Mouse (Mus musculus): ENCODE data around the gene Wasf2.
"Not testable (repeated sequence)": the region's sequence is repeated elsewhere in the genome, so short reads cannot be mapped to it uniquely, and the experiment has no call there.

The Wasf2 gene

DNA sequence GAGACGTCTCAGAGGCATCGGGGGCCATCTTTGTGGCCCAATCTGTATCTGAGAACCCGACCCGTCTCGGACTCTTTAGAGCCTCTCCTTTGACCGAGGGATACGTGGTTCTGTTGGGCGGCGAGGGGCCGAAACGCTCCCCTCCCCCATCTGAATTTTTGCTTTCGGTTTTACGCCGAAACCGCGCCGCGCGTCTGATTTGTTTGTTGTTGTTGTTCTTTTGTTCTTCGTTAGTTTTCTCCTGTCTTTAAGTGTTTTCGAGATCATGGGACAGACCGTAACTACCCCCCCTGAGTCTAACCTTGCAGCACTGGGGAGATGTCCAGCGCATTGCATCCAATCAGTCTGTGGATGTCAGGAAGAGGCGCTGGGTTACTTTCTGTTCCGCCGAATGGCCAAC is 33.6 kb upstream of the Wasf2 start:
- not testable (repeated sequence) for DNase-seq (ENCODE audit: low spot score)

DNA sequence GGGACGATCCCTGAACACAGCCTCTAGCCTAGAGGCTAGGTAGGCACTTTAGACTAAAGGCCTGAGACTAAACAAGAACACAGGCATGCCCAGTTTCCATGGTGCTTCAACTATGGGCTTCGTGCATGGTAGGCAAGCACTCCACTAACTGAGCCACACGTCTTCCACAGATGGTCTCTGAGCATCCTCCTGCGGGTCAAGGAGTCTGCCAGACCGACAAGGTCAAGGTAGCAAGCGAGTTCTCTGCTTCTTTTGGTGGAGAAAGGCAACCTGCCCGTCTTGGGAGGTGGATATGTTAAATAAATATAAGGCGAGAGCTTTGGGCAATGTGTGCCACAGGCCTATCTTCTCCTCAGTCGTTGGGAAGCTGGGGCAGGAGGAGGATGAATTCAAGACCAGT is 28.6 kb upstream of the Wasf2 start:
- DNase-seq (ENCODE audit: low spot score), result no peak

DNA sequence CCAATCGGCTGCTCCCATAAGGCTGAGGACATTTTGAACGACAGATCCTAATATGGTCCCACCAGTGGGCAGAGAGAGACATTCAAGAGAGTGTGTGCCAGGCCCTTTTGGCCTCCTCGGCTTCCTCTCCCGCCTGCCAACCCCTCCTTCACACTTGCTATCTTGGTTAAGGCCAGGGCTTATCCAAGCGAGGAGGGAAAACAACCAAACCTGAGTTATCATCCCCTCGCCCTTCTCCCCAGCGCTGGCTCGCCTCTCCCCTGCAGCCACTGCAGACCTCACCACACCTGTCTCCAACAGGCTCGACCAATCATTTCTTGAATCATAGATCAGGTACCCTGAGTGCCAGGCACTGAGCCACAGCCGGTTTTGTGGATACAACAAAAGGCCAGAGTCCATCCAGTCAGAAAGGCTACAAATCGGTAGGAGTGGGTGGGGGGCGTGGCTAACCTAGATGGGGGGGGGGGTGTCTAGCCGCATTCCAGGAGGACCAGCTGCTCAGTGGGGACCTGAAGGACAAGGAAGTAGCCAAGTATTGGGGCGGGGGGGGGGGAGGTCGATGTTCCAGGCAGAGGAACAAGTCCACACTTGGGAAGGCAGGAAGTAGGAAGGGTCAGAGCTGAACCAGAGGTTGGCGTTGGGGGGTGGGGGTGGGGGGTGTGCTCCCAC is 26.6 kb upstream of the Wasf2 start:
- DNase-seq (ENCODE audit: low spot score), result peak; percentile 60

DNA sequence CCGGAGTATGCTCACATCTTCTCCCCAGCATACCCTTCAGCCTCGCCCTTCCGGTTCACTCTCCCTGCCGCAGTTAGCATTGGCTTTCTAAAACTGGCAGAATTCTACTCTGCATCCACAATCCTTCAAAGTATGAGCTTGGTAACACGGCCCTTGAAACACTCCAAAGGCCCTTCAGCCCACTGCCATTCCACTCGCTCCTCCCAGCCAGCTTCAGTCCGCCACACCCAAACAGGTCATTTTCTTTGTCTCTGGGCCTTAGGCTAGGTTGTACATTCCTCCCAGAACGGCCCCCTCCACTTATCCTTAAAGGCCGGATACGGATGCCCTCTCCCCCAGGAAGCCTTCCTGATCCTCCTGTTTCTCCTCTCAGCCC is 26.1 kb upstream of the Wasf2 start:
- DNase-seq (ENCODE audit: low spot score), result no peak

DNA sequence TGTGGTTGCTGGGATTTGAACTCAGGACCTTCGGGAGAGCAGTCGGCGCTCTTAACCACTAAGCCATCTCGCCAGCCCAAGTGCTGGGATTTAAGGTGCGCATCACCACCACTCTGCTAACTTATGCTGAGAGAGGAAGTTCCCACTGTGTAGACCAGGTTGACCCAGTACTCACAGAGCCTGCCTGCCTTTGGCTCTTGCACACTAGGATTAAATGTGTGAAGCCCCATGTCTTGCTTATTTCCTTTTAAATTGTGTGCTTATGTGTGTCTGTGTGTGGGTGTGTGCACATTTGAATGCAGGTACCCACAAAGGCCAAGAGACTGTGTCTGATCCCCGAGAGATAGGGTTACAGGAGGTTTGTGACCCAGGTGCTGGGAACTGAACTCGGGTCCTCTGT is 23.6 kb upstream of the Wasf2 start:
- no peak for DNase-seq (ENCODE audit: low spot score)

DNA sequence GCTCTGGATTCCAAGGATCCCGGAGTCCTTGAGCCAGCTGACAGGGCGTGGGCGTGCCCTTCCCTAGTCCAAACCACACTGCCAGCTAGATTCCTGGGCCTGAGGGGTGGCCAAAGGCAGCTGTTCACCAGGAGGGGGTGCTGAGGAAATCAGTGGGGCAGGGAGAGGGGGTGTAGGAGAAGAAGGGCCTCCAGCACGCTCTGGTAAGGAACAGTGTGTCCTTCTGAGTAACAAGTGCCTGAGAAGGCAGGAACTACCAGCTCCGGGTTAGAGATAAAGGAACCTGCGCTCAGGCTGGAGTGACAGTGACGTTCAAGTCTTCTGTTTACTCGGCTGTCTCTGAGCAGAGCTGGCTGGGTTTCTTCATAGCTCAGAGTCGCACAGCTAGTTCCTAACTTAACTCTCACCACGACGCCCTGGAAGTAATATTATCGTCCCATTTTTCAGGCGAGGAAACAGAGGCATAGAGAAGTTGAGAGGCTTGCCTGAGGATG is 22.5 kb upstream of the Wasf2 start:
- DNase-seq (ENCODE audit: low spot score), result peak; percentile 70

DNA sequence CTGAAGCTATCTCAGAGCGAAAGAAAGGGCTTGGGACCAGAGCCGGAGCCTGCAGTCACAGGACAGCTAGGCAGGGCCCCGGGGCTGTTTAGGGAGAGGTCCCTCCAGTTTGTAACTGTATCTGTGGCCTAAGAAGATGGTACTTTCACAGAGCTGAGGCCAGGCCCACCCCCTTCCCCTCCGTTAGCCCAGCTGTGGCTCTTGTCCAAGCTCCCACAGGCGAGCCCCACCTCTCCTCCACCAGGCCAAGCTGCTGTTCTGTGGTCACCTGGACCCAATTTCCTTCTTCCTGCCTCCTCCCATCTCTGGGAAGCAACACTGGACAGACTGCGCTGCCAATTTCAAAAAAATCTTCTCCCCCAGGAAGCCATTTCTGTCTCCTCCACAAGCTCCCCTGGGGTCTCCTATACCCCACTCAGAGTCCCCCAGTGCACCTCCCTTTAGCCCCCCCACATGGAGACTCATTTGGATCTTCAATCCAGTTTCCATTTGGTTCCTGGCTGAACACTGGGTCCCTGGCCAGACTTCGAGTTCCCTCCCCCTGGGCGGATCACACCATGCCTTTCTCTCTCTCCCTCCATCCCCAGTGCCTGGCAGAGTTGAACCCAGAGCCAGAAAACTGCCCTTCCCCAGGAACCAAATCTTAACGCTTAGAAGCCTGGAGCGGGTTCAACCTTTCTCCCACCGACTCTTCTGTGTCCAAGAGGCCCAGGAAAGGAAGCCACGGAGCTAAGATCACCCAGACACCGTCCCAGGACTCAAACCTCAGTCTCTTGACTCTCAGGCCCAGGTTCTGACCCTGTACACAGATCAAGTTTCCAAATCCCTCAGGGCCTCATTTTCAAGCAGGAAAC is 21.6 kb upstream of the Wasf2 start:
- DNase-seq (ENCODE audit: low spot score), result no peak

DNA sequence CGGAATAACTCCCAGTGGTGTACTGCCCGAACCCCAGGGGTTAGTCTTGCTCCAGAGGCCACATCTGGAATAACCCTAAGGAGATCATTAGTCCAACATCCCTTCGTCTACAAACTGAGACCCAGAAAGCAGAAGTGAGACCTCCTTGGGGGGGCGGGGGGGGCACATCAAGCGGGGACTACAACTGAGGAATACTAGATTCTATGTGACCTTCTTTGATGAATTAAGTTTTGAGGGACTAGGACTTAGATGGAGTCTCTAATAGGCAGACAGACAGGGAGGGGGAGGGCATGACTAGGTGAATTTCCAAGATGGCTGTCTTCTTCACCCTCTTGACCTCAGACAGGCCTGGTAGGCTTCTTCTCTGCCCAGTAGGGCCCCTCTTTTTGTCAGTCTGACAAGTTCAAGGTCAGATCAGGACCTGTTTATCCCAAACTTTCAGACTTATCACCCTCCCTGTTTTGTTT is 20.9 kb upstream of the Wasf2 start:
- DNase-seq (ENCODE audit: low spot score), result no peak

DNA sequence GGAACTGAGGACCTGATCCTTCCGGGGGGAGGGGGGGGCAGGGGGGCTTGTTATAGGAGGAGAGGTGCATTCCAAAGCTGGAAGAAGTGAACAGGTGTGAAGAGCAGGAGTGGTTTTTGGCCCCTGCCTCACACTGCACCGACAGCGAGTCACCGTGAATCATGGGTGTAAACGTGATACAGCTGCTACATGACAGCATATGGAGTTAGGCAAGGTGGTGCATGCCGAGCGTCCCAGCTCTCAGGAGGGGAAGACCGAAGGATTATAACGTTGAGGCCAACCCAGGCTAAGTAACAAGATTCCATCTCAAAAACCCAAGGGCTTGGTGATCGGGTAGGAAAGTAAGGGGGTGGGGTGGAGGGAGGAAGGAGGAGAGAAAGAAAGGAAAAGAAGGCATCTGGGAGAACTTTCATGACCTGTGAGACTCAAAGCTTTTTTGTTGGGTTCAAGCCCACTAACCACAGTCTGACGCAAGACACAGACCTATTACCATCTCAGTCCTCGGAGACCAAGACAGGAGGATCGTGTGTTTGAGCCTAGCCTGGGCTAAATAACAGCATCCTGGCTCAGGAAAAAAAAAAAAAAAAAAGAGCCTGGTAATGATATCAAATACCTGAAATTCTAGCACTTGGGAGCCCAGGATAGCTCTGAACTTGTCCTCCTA is 18.0 kb upstream of the Wasf2 start:
- DNase-seq (ENCODE audit: low spot score), result no peak

DNA sequence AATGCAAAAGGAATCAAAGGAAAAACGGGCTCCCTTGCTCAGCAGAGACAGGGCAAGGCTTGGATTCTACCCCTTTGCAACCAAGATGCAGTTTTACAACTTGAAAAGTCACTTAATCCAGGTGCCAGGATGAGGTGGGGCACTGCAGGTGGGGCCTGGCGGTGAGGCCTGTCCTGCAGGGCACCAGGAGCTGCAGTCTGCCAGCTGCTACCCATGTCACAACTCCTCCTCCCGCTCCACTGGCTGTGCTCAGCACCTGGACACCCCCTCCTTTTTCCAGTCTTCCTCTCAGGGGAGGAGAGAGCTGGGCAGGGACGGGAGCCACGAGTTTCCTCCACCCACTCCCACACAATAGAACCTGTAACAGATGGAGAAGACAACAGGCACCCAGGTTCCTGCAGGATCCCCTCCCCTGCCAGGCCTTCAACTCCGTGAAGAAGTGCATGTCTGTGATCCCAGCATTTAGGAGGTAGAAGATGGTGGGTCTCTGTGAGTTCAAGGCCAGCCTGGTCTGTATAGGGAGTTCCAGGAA is 16.9 kb upstream of the Wasf2 start:
- no peak for DNase-seq (ENCODE audit: low spot score)

DNA sequence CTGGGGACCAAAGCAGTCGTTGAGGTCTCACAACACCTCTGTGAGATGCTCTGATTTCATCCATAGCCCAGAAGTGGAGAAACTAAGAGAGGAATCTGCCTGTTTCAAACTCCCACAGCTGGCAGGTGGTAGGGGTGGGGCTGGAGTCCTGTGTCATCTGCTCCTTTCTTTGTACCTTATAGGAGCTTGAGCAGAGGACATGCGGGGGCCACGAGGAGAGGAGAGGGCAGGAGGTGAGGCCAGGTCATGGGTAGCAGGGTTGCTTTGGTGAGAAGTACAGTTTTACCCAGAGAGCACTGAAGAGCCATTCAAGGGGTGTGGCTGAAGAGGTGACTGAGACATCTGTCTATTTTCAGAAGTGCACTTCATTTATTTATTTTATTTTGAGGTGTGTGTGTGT is 15.5 kb upstream of the Wasf2 start:
- DNase-seq (ENCODE audit: low spot score), result no peak

DNA sequence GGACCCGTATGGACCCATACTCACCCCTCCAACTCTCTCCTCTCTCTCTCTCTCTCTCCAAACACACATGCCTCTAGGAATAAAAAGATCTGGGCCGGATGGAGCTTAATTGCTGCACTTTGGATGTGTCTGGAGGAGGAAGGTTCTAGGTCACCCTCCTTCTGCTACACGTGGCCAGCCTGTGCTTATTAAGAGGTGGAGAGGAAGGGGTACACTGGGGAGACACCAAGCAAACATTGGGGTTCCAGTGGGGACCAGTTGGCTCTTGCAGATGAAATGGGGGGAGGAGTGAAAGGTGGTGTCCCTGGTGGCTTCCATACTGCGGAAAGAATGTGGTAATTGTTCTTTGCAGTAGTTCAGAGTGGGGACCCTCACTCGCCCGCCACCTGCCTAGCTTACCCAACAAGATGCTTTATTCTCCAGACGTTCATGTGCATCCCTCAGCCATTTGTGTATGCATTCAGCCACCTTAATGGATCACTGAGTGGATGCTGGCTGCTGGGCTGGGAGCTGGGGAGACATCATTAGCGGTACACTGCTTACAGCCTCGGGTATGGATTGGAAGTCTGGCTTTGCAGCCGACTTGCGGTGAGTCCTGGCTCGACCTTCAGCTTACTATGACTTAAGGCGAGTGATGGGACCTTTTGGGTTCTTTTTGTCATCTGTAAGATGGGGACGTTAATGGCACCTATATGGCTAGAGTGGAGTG is 14.4 kb upstream of the Wasf2 start:
- no peak for DNase-seq (ENCODE audit: low spot score)

DNA sequence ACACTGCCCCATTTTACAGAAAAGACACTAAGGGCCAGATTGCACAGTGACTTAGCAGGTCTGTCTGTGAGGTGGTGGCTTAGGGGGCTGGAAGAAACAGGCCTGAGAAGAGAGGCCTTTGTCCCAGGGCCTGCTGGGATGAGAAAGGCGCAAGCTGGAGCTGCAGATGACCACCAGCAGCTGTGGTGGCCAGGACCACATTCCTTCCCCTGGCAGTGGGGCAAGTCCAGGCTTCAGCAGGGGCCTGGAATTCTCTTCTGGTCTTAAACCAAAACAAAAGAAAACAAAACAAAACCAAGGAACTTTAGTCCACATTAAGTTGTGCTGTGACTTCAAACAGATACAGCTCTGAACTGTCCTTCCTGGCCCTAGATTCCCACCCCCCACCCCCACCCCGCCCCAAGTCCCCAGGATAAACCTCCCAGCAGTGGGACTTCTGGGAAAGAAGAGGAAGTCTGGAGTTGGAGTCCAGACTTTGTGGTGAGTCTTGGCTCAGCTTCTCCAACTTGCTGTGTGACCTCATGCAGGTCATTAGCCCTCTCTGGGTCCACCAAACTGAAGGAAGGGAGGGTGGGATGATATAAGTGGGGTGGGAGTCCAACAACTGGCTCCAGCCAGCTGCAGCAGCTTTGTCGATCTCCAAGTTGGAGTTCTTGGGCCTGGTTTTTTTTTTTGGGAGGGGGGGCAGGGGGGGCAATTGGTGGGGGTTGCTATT is 13.4 kb upstream of the Wasf2 start:
- DNase-seq (ENCODE audit: low spot score), result no peak

DNA sequence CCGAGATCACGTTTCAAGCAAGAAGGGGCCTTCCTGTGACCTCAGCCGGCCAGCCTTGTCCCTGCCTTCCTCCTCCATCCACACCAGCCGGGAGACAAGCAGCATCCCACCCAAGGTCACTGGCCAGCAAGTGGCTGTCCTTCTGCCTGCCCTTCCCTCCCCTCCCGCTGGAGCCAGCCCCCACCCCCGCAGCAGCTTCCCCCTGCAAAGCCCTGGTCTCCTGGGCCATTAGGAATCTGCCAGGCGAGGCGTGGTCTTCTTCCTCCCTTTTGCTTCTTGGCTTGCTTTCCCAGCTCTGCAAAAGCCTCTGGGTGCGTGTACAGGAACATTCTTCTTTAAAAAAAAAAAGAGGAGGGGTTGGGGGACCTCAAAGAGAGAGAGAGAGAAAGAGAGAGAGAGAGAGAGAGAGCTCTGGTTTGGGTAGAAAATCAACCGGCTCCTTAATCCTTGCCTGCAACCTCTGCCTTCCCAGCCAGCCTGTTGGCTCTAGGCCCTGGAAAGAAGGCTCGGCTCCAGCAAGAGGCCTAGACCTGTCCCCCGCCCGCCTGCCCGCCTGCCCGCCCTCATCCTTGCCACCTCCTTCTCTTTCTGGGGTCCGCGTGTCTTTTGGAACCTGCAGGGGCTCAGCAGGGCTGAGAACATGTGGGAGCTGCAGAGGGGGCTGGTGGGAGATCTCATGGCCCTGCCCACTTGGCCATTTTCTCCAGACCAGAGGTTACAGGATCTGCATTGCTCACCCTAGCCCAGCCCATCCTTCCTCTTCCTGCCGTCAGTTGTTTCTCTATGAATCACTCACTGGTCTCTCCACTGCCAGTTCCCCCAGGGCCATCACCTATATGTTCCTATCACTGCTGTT is 12.5 kb upstream of the Wasf2 start:
- DNase-seq (ENCODE audit: low spot score), result peak; percentile 82

DNA sequence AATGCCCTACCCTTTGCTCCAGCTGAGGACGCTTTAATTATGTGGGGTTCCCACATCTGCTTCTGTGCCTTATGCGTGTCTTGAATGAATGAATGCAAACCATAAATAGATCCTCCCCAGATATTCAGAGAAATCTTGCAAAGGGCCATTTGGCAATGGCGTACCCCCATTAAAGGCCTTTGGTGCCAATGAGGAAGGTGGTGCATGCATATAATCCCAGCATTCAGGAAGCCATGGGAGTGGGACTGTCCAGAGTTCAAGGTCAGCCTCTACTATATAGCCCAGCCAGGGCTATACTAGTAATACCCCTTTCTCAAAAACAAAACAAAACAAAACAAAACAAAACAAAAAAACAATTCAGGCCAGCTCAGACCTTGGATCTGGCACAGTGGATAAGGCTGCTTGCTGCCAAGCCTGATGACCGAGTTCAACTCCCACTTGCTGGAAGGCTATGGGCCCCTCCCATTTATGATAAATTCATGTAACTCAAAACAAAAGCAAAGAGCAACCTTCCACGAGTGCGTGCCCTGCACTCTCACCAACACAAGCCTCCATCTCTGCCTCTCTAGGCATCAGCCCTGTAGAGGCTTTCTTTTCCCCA is 11.4 kb upstream of the Wasf2 start:
- no peak for DNase-seq (ENCODE audit: low spot score)

DNA sequence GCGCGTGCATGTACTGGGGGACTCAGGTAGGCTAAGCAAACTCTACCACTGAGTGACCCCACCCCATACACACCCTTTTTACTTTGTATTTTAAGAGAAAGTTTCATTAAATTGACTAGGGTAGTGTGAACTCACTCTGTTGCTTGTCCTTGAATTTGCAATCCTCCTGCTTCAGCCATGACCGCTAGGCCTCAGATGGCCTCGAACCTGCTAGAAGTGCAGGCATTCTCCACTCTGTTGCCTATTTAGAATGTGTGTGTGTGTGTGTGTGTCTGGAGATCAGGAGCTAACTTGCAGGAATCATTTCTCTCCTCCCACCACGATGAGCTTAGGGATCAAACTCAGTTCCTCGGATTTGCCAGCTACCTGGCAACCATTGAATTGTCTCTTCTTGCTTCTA is 10.7 kb upstream of the Wasf2 start:
- DNase-seq (ENCODE audit: low spot score), result no peak

DNA sequence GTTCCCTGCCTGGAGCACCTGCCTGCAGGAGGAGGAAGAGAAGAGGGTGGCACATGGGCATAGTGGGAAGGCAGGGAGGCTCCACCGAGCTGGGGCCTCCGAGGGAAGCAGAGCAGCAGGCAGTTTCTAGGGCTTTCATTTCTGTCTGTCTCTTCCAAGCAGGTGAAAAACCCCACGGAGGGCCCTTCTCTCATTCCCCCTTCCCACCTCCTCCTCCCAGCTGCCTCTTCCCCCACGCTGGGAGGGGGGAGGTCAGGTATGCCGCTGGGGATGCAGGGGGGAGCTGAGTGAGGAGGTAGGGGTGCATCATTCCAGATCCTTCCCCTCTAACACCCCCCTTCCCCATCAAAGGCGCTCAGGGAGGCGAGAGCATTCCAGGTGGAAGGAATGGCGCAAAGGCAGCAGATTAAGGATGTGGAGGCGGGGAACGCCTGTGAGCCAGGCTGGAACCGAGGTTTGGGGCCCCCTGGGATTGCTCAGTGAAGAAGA is 9.4 kb upstream of the Wasf2 start:
- DNase-seq (ENCODE audit: low spot score), result no peak

DNA sequence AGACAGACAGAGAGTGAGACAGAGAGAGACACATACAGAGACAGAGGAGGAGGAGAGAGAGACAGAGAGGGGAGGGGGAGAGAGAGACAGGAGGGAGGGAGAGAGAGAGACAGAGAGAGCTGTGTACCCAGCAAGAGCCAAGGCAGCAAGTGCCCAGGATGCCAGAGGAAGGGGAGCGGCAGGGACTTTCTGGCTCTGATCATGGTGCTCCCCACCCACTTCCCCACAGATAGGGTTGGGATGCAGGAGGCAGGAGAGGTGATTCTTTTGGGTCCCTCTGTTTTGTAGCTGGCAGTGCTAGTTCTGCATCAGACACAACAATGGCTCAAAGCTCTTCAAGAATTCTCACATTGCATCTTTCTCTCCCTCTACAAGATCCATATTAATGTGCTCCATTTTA is 8.9 kb upstream of the Wasf2 start:
- no peak for DNase-seq (ENCODE audit: low spot score)

DNA sequence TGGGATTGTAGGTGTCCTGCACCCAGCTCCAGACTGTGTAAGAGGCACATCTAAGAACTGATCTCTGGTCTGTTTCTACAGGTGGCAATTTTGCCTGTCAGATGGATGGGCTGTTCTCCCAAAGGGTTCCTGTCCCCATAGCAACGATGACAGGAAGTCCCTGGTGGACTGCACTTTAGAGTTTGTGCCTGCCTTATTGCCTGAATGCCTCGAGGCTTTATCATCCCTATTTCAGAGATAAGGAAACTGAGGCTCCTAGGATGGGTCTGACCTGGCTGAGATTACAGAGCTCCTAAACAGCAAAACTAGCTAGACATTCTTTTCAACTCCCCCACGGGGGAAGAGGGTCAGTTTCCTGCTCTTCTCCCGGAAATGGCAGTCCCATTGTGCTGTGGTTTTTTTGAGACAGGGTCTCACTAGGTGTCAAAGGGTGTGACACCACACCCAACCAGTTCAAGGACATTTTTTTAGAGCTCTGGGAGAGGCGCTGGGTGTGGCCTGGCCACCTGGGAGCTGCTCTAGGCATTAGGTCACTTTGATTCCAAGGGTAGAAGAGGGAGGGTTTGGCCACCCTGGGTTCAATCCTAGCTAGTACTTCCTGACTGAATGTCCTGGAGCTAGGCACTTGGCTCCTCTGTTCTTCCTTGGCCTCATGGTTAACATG is 8.2 kb upstream of the Wasf2 start:
- no peak for DNase-seq (ENCODE audit: low spot score)
